Mouse (Mus musculus): ENCODE results near the gene Vmn1r198.
"Not testable (repeated sequence)": the region's sequence is repeated elsewhere in the genome, so short reads cannot be mapped to it uniquely, and the experiment has no call there.

Vmn1r198 gene

GRCm38 (mm10) chr13:22350064-22350463, at the start of gene Vmn1r198:
TSS of gene Vmn1r198 (plus strand) at chr13:22350364.
- DNase-seq (ENCODE audit: low read depth, low spot score), result no peak

- DNase-seq (ENCODE audit: low read depth, low spot score), result not testable (repeated sequence)
Observed at GRCm38 (mm10) chr13:22308075-22308474, 42.1 kb upstream of the Vmn1r198 start.

- DNase-seq (ENCODE audit: low read depth, low spot score), result no peak
Observed at GRCm38 (mm10) chr13:22315361-22315760, 34.8 kb upstream of the Vmn1r198 start.

GRCm38 (mm10) chr13:22317366-22317765, 32.8 kb upstream of the Vmn1r198 start:
- DNase-seq (ENCODE audit: low read depth, low spot score), result no peak

GRCm38 (mm10) chr13:22320091-22320490, 30.1 kb upstream of the Vmn1r198 start:
- DNase-seq (ENCODE audit: low read depth, low spot score), result no peak

GRCm38 (mm10) chr13:22324289-22324688, 25.9 kb upstream of the Vmn1r198 start, which contains the start of gene Vmn1r197:
TSS of gene Vmn1r197 (plus strand) at chr13:22324589.
- DNase-seq (ENCODE audit: low read depth, low spot score), result no peak

GRCm38 (mm10) chr13:22333269-22333668, 16.9 kb upstream of the Vmn1r198 start:
- no peak for DNase-seq (ENCODE audit: low read depth, low spot score)

GRCm38 (mm10) chr13:22335565-22335964, 14.6 kb upstream of the Vmn1r198 start:
- no peak for DNase-seq (ENCODE audit: low read depth, low spot score)

- DNase-seq (ENCODE audit: low read depth, low spot score), result no peak
Observed at GRCm38 (mm10) chr13:22350813-22351212, 649 bp downstream of the Vmn1r198 start.

GRCm38 (mm10) chr13:22379518-22379917, 29.4 kb downstream of the Vmn1r198 start, which contains the start of gene Vmn1r199:
TSS of gene Vmn1r199 (plus strand) at chr13:22379818.
- no peak for DNase-seq (ENCODE audit: low read depth, low spot score)

GRCm38 (mm10) chr13:22381128-22381527, 31.0 kb downstream of the Vmn1r198 start:
- DNase-seq (ENCODE audit: low read depth, low spot score), result not testable (repeated sequence)

GRCm38 (mm10) chr13:22383401-22383800, 33.2 kb downstream of the Vmn1r198 start:
- DNase-seq (ENCODE audit: low read depth, low spot score), result no peak

GRCm38 (mm10) chr13:22387050-22387449, 36.9 kb downstream of the Vmn1r198 start:
- DNase-seq (ENCODE audit: low read depth, low spot score), result no peak

GRCm38 (mm10) chr13:22390073-22390472, 39.9 kb downstream of the Vmn1r198 start, which contains the start of gene Vmn1r200:
TSS of gene Vmn1r200 (plus strand) at chr13:22390373.
- no peak for DNase-seq (ENCODE audit: low read depth, low spot score)

- DNase-seq (ENCODE audit: low read depth, low spot score), result no peak
Observed at GRCm38 (mm10) chr13:22402978-22403377, 52.8 kb downstream of the Vmn1r198 start.

Measured in CD4-positive, CD25-positive, alpha-beta regulatory T cell, adult 2 months (primary cell).